Comparison of ENCODE assay signal across 21 mouse cellular contexts in the genomic region with DNA sequence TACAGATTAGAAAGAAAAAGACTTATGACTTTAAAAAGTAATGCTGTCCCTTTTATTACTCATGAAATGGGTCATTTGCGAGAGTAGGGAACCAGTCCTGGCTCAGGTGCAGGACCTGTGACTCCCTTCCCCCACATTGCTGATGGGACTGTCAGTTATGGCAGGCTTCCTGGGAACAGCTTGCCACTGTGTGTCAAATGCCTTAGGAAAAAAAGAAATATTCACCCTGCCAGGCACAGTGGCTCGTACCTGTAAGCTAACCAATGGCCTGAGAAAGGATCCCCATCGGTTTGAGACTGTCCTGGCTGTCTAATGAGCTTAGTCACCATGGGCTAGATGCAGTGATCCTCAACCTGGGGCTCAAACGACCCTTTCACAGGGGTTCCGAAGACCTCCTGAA. TPM values are rescaled to one million over a fixed set of nuclear protein-coding genes. Genes with fewer than 3 reads are reported as not detected.
DNase-seq lines count a peak whose midpoint lies in the region; ATAC-seq lines count a peak whose summit lies in the region.
"Had no signal": no experiment of that assay in that cellular context is flagged by ENCODE, and none has a peak within 500 bp of the region (broad histone marks: within the 10 kb centered on the region; RNA-seq: fewer than 3 reads in every experiment).

No protein-coding gene starts in this region.

- DNase-seq in cerebellum, postnatal 4 days (ENCODE audit: low spot score in 2 of 2) = no peak
- peak; percentile 81 for DNase-seq in midbrain, embryonic 11.5 days (ENCODE audit: low spot score, missing footprints)
- peak; percentile 87 to 88 for DNase-seq in cerebellum, postnatal 10 days
- DNase-seq in embryo, embryonic 10 days (ENCODE audit: low spot score) = no peak
- DNase-seq: kidney, adult 9 months; kidney, postnatal 14 days; lung, embryonic 14.5 days; right cerebral cortex, postnatal 14 days had no signal

- no peaks in the 10 kb centered on the region for H3K4me1 ChIP-seq in midbrain, embryonic 11.5 days (ENCODE audit: control insufficient read depth, insufficient read depth, low read length)
- H3K4me1 ChIP-seq in midbrain, embryonic 13.5 days (replicated peaks) = peaks cover 6% of the 10 kb centered on the region; the same call in 1 of the 2 replicates
- H3K4me1 ChIP-seq in heart, embryonic 11.5 days (ENCODE audit: control insufficient read depth, insufficient read depth, low read length) = no peaks in the 10 kb centered on the region
- H3K4me1 ChIP-seq: intestine, embryonic 15.5 days; midbrain, embryonic 15.5 days had no signal

- ATAC-seq in cerebellum, adult (ENCODE audit: insufficient number of reproducible peaks, low FRiP score, low TSS enrichment) = peak; percentile 47; the same call in 1 of the 2 replicates
- no peak for ATAC-seq in midbrain, embryonic 11.5 days (ENCODE audit: low FRiP score)
- ATAC-seq in midbrain, embryonic 13.5 days = no peak
- no peak for ATAC-seq in heart, embryonic 11.5 days (replicated peaks; ENCODE audit: insufficient number of reproducible peaks, low FRiP score, low TSS enrichment)
- ATAC-seq: intestine, embryonic 15.5 days; midbrain, embryonic 15.5 days had no signal

- H3K9me3 ChIP-seq in midbrain, embryonic 11.5 days (ENCODE audit: control insufficient read depth, low read length) = 0 out of 2 replicates have a peak, but pooled peaks cover 2% of the 10 kb centered on the region
- peaks cover 9% of the 10 kb centered on the region for H3K9me3 ChIP-seq in midbrain, embryonic 13.5 days
- H3K9me3 ChIP-seq in heart, embryonic 11.5 days (replicated peaks; ENCODE audit: control insufficient read depth, low read length) = peaks cover 4% of the 10 kb centered on the region; the same call in 1 of the 2 replicates
- H3K9me3 ChIP-seq: heart, embryonic 10.5 days; hindbrain, embryonic 15.5 days; intestine, embryonic 15.5 days; megakaryocyte, embryonic 14.5 days; midbrain, embryonic 15.5 days had no signal

- no peak overlapping the region for H3K9ac ChIP-seq in midbrain, embryonic 11.5 days (ENCODE audit: low read length)
- no peak overlapping the region for H3K9ac ChIP-seq in midbrain, embryonic 13.5 days (replicated peaks)
- no peak overlapping the region for H3K9ac ChIP-seq in heart, embryonic 11.5 days (ENCODE audit: low read depth, low read length)
- H3K9ac ChIP-seq: hindbrain, embryonic 15.5 days; intestine, embryonic 15.5 days; limb, embryonic 13.5 days; liver, embryonic 14.5 days; lung, embryonic 14.5 days; midbrain, embryonic 15.5 days; neural tube, embryonic 12.5 days had no signal

- no peaks in the 10 kb centered on the region for H3K27me3 ChIP-seq in midbrain, embryonic 11.5 days (ENCODE audit: control insufficient read depth, insufficient read depth, low read length)
- no peaks in the 10 kb centered on the region for H3K27me3 ChIP-seq in midbrain, embryonic 13.5 days
- no peaks in the 10 kb centered on the region for H3K27me3 ChIP-seq in heart, embryonic 11.5 days (ENCODE audit: control insufficient read depth, insufficient read depth, low read length)
- H3K27me3 ChIP-seq: hindbrain, embryonic 15.5 days; intestine, embryonic 15.5 days; limb, embryonic 13.5 days; megakaryocyte, embryonic 14.5 days; midbrain, embryonic 15.5 days; neural tube, embryonic 12.5 days had no signal

- H3K27ac ChIP-seq in midbrain, embryonic 11.5 days (ENCODE audit: low read depth, low read length) = no peak overlapping the region
- no peak overlapping the region for H3K27ac ChIP-seq in midbrain, embryonic 13.5 days
- no peak overlapping the region for H3K27ac ChIP-seq in heart, embryonic 11.5 days (ENCODE audit: low read depth, low read length)
- H3K27ac ChIP-seq: forebrain, embryonic 10.5 days; heart, embryonic 10.5 days; hindbrain, embryonic 15.5 days; intestine, embryonic 15.5 days; layer of hippocampus, adult 2 months; limb, embryonic 13.5 days; liver, embryonic 14.5 days; midbrain, embryonic 15.5 days; neural tube, embryonic 12.5 days had no signal

- peaks cover 7% of the 10 kb centered on the region; the same call in 1 of the 2 replicates for H3K36me3 ChIP-seq in midbrain, embryonic 11.5 days (ENCODE audit: control insufficient read depth, insufficient read depth, low read length)
- H3K36me3 ChIP-seq in midbrain, embryonic 13.5 days = peaks cover 40% of the 10 kb centered on the region
- H3K36me3 ChIP-seq in heart, embryonic 11.5 days (ENCODE audit: control insufficient read depth, insufficient read depth, low read length) = peaks cover 13% of the 10 kb centered on the region

- no peak overlapping the region for H3K4me3 ChIP-seq in midbrain, embryonic 11.5 days (ENCODE audit: low read depth, low read length)
- H3K4me3 ChIP-seq in midbrain, embryonic 13.5 days (replicated peaks) = no peak overlapping the region
- no peak overlapping the region for H3K4me3 ChIP-seq in heart, embryonic 11.5 days (ENCODE audit: low read depth, low read length)
- H3K4me3 ChIP-seq: forebrain, embryonic 10.5 days; heart, embryonic 10.5 days; hindbrain, embryonic 15.5 days; intestine, embryonic 15.5 days; layer of hippocampus, adult 2 months; limb, embryonic 13.5 days; megakaryocyte, embryonic 14.5 days; midbrain, embryonic 15.5 days; neural tube, embryonic 12.5 days had no signal

- 90% methylated on average over 5 of the region's 5 CpGs for WGBS in midbrain, embryonic 11.5 days
- WGBS in midbrain, embryonic 13.5 days = 93% methylated on average over 5 of the region's 5 CpGs
- WGBS in heart, embryonic 11.5 days (ENCODE audit: insufficient replicate concordance) = 88% methylated on average over 5 of the region's 5 CpGs

- H3K4me2 ChIP-seq in midbrain, embryonic 11.5 days = no peak overlapping the region
- no peak overlapping the region for H3K4me2 ChIP-seq in midbrain, embryonic 13.5 days (replicated peaks)
- H3K4me2 ChIP-seq in heart, embryonic 11.5 days = no peak overlapping the region
- H3K4me2 ChIP-seq: hindbrain, embryonic 15.5 days; intestine, embryonic 15.5 days; limb, embryonic 13.5 days; lung, embryonic 14.5 days; midbrain, embryonic 15.5 days; neural tube, embryonic 12.5 days had no signal

RNA-seq across cellular contexts. Expression of a gene that starts 16.3 kb away (rescaled TPM):
- polyA plus RNA-seq in midbrain, embryonic 11.5 days (2014; fragmentation: Nextera tagmentation; extraction: Ambion mirVana) = 20.8 and 25.4 TPM in 2 replicates
- polyA plus RNA-seq in midbrain, embryonic 13.5 days (2015; fragmentation: Nextera tagmentation; extraction: Ambion mirVana) = 35.7 and 37.0 TPM in 2 replicates
- 18.5 and 23.2 TPM in 2 replicates for polyA plus RNA-seq in heart, embryonic 11.5 days (2014; fragmentation: Nextera tagmentation; extraction: Ambion mirVana)

RNA-seq across cellular contexts. Expression of a gene that starts 23.6 kb away (rescaled TPM):
- 40.8 and 45.7 TPM in 2 replicates for polyA plus RNA-seq in midbrain, embryonic 11.5 days (2014; fragmentation: Nextera tagmentation; extraction: Ambion mirVana)
- polyA plus RNA-seq in midbrain, embryonic 13.5 days (2015; fragmentation: Nextera tagmentation; extraction: Ambion mirVana) = 45.9 and 52.1 TPM in 2 replicates
- 42.8 and 44.5 TPM in 2 replicates for polyA plus RNA-seq in heart, embryonic 11.5 days (2014; fragmentation: Nextera tagmentation; extraction: Ambion mirVana)

RNA-seq across cellular contexts. Expression of a gene that starts 27.5 kb away (rescaled TPM):
- polyA plus RNA-seq in midbrain, embryonic 11.5 days (2014; fragmentation: Nextera tagmentation; extraction: Ambion mirVana) = 22.4 and 24.8 TPM in 2 replicates
- 10.3 and 12.9 TPM in 2 replicates for polyA plus RNA-seq in midbrain, embryonic 13.5 days (2015; fragmentation: Nextera tagmentation; extraction: Ambion mirVana)
- polyA plus RNA-seq in heart, embryonic 11.5 days (2014; fragmentation: Nextera tagmentation; extraction: Ambion mirVana) = 31.9 and 33.5 TPM in 2 replicates

RNA-seq across cellular contexts. Expression of a gene that starts 43.2 kb away (rescaled TPM):
- polyA plus RNA-seq in midbrain, embryonic 11.5 days (2014; fragmentation: Nextera tagmentation; extraction: Ambion mirVana) = 1.4 TPM in 2 replicates
- polyA plus RNA-seq in midbrain, embryonic 13.5 days (2015; fragmentation: Nextera tagmentation; extraction: Ambion mirVana) = 0.55 and 1.0 TPM in 2 replicates
- 2.7 and 3.1 TPM in 2 replicates for polyA plus RNA-seq in heart, embryonic 11.5 days (2014; fragmentation: Nextera tagmentation; extraction: Ambion mirVana)

Comparison
In these comparisons a context has a peak if more than half of its experiments do, and no peak if none do; other contexts are left out.
1. DNase-seq: peak in midbrain, embryonic 11.5 days (single experiment) and cerebellum, postnatal 10 days (2 of 2); none in cerebellum, postnatal 4 days (0 of 2) and embryo, embryonic 10 days (single experiment).